Mouse (Mus musculus): ENCODE data around the gene Itgb8.

DNA sequence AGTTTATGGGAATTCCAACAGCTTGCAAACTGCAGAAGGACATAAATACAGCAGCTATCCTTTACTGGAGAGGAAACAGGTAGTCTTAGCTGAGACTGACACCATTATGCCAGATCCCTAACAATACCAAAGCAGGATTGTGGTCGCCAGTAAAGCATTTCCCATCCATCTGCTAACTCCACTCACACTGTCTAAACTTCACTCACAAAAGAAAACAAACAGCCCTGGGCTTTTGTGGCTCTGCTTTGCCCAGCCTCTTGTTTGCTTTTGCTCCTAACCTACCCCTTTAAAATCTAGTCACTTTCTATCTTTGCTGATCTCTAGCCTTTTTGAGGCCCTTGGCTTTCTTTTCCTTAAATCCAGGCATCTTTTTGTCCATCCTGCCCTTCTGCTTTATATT is 35.0 kb upstream of the Itgb8 start:
- TF ChIP-seq CTCF (IDR thresholded peaks at IDR 0.05; ENCODE audit: control insufficient read depth, insufficient read depth, low read length) (no peak), POLR2A (IDR thresholded peaks at IDR 0.05; ENCODE audit: borderline replicate concordance, control insufficient read depth, low read depth, low read length) (no peak)

Data from bone marrow, adult 2 months (tissue).